In the genomic region with DNA sequence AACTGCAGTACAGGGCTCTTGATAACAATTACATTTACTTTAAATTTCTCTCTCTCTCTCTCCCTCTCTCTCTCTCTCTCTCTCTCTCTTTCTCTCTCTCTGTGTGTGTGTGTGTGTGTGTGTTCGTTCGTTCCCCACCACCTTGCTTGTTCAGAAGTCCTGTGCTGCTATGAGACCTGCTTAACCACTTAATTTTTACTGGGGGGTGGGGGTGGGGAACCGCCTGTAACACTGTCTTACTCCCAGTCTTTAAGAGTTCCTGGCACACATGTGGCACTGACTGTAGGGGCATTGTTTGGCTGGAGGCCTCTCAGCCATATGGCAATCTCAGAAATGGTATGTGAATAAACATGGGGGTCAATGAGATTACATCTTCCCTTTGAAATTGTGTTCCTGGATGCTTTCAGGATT, we compare ENCODE assay signal across 8 mouse cellular contexts.
DNase-seq lines count a peak whose midpoint lies in the region; ATAC-seq and TF ChIP-seq lines count a peak whose summit lies in the region.

No protein-coding gene starts in this region.

- peaks cover 2% of the 10 kb centered on the region; the same call in 1 of the 2 replicates for H3K27me3 ChIP-seq in spleen, adult 2 months (ENCODE audit: control insufficient read depth, insufficient read depth, low read length)
- H3K27me3 ChIP-seq in forebrain, embryonic 13.5 days = no peaks in the 10 kb centered on the region
- H3K27me3 ChIP-seq in liver, embryonic 12.5 days (replicated peaks) = no peaks in the 10 kb centered on the region

- H3K27ac ChIP-seq in spleen, adult 2 months (ENCODE audit: insufficient read depth, low read length) = no peak overlapping the region
- peak overlapping the region; percentile 92 for H3K27ac ChIP-seq in forebrain, embryonic 13.5 days
- H3K27ac ChIP-seq in liver, embryonic 12.5 days = peak overlapping the region; percentile 12; the same call in 1 of the 2 replicates

- no peak for DNase-seq in spleen, adult 2 months (ENCODE audit: low read depth in 1 of 2, low spot score in 2 of 2)
- DNase-seq in spleen, postnatal 10 days (ENCODE audit: low spot score in 2 of 2) = no peak
- peak; percentile 26 for DNase-seq in thymus, postnatal 4 days
- no peak for DNase-seq in urinary bladder, postnatal 4 days (ENCODE audit: low spot score in 2 of 2)
- DNase-seq in cerebellum, adult 9-11 months = no peak
- DNase-seq in lung, postnatal 14 days = no peak

- TF ChIP-seq CTCF in spleen, adult 2 months (IDR thresholded peaks at IDR 0.05; ENCODE audit: extremely low read depth, insufficient read depth, insufficient read length, insufficient replicate concordance) = no peak

- H3K4me3 ChIP-seq in spleen, adult 2 months (ENCODE audit: extremely low read depth, insufficient read depth, insufficient read length) = peak overlapping the region; percentile 3
- peak overlapping the region; percentile 62 for H3K4me3 ChIP-seq in forebrain, embryonic 13.5 days
- peak overlapping the region; percentile 70 for H3K4me3 ChIP-seq in liver, embryonic 12.5 days

- ATAC-seq in forebrain, embryonic 13.5 days = peak; percentile 37; the same call in 1 of the 2 replicates
- ATAC-seq in liver, embryonic 12.5 days = no peak

- WGBS in spleen, adult 2 months = 23% methylated on average over 3 of the region's 3 CpGs
- 0% methylated on average over 3 of the region's 3 CpGs for WGBS in forebrain, embryonic 13.5 days
- 5% methylated on average over 3 of the region's 3 CpGs for WGBS in liver, embryonic 12.5 days (ENCODE audit: insufficient replicate concordance)

- no peaks in the 10 kb centered on the region for H3K9me3 ChIP-seq in forebrain, embryonic 13.5 days (replicated peaks)
- no peaks in the 10 kb centered on the region for H3K9me3 ChIP-seq in liver, embryonic 12.5 days (replicated peaks)

- peak overlapping the region; percentile 91 for H3K9ac ChIP-seq in forebrain, embryonic 13.5 days
- H3K9ac ChIP-seq in liver, embryonic 12.5 days = peak overlapping the region; percentile 82

- H3K4me2 ChIP-seq in forebrain, embryonic 13.5 days = peak overlapping the region; percentile 92
- H3K4me2 ChIP-seq in liver, embryonic 12.5 days = peak overlapping the region; percentile 97

- TF ChIP-seq POLR2A in spleen, adult 2 months (IDR thresholded peaks at IDR 0.05; ENCODE audit: low read depth, low read length) = no peak

- H3K36me3 ChIP-seq in spleen, adult 2 months (ENCODE audit: control insufficient read depth, insufficient read depth, low read length) = no peaks in the 10 kb centered on the region
- H3K36me3 ChIP-seq in forebrain, embryonic 13.5 days (ENCODE audit: poor library complexity, severe bottlenecking) = no peaks in the 10 kb centered on the region
- no peaks in the 10 kb centered on the region for H3K36me3 ChIP-seq in liver, embryonic 12.5 days

- H3K4me1 ChIP-seq in spleen, adult 2 months (ENCODE audit: control insufficient read depth, insufficient read depth, insufficient read length) = peaks cover 15% of the 10 kb centered on the region
- H3K4me1 ChIP-seq in forebrain, embryonic 13.5 days = peaks cover 75% of the 10 kb centered on the region
- H3K4me1 ChIP-seq in liver, embryonic 12.5 days = peaks cover 63% of the 10 kb centered on the region

Comparison
In these comparisons a context has a peak if more than half of its experiments do, and no peak if none do; other contexts are left out.
1. H3K4me3 ChIP-seq: peak in every context shown above with its lines; median percentile 70 in liver, embryonic 12.5 days; 62 in forebrain, embryonic 13.5 days; 3 in spleen, adult 2 months.